Mouse (Mus musculus) granulocyte monocyte progenitor cell, adult 5-6 weeks (primary cell): Measurements from ENCODE around the gene Tmem242. TPM values are rescaled to one million over a fixed set of nuclear protein-coding genes. Genes with fewer than 3 reads are reported as not detected.

Experiments used
- ATAC-seq: replicated peaks from 2 replicates; pipeline ENCODE4 v1.8.0; 2016; ENCODE audit warnings: mild to moderate bottlenecking, moderate TSS enrichment, inconsistent platforms; ENCODE audit not compliant: poor library complexity, severe bottlenecking
- total RNA-seq, 2 experiments: library from RNA; stranded (forward) in 1 of 2; stranded (reverse) in 1 of 2; fragments of 200-712, 200-1000 nt in 1 of 2; fragments of >200 nt in 1 of 2; fragmentation: Nextera tagmentation in 1 of 2; gene quantifications; 2 replicates each; pipeline ENCODE4 v1.2.3; 2014 to 2017

Gene Tmem242
- total RNA-seq, 2 experiments from 2014 or later, result 48.4 to 66.6 TPM

DNA sequence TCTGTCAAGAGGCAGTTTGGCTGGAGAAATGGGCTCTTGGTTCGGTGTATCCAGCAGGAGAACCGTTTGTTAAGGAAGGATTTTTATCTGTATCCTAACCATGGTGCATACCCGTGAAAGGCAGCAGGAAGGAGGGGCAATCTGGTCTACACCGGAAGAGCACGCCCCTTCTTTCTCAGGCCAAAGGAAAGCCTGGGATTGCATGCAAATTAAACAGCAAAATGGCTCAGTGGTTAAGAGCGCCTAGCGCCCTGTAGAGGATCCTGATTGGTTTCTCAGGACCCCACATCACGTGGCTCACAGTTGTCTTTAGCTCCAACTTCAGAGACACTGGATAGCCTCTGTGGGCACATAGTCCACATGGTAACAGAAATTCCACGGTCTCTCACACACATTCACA lies 21.0 kb downstream of the Tmem242 start:
- ATAC-seq, result no peak

DNA sequence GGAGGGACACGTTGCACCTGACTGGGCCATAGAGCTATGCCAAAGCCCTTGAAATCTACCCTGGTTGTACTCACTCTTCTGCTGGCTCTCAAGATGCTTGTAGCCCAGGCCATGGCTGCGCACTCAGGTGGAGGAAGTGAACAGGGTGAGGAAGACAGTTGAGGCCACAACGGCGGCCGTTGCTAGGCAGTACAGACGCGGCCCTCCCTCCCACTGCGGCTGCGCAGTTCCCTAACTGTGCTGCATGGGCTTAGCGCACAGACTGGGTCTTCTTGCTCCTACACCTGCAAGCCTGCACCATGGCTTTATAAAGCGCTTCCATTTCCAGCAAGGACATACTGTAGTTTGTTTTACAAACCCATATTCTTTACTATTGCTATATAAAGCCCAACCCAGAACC lies 21.5 kb downstream of the Tmem242 start, which contains the start of gene Ldhal6b:
Gene Ldhal6b (minus strand): TSS at position 223 of the 400 bp plus-strand sequence.
- no peak for ATAC-seq

GRCm38 (mm10) chr17:5416518-5416917 lies 23.5 kb downstream of the Tmem242 start:
- no peak for ATAC-seq

- no peak for ATAC-seq
These were observed 26.0 kb downstream of the Tmem242 start for GRCm38 (mm10) chr17:5414041-5414440.

GRCm38 (mm10) chr17:5413350-5413749 lies 26.7 kb downstream of the Tmem242 start:
- ATAC-seq, result no peak

GRCm38 (mm10) chr17:5412740-5413139 lies 27.3 kb downstream of the Tmem242 start:
- ATAC-seq, result no peak

- no peak for ATAC-seq
These were observed 27.8 kb downstream of the Tmem242 start for GRCm38 (mm10) chr17:5412301-5412700.

DNA sequence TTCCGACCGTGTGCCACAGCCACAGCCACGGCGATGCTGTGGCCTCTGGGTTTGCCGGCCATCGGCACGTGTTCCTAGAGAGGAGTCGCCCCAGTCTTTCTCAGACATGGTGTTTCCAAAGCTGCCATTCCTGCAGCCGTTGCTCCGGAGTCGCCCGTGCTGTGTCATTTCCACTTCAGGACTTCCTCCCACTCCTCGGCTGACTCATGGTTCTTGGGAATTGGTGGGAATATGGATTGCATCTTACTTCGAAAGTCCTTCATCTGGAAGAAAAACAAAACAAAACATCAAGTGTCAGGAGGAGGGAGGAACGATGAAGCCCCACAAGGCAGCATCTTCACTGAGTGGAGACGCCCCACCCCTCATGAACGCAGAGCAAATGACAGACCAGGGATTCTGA lies 28.9 kb downstream of the Tmem242 start:
- no peak for ATAC-seq

GRCm38 (mm10) chr17:5410336-5410735 lies 29.7 kb downstream of the Tmem242 start:
- no peak for ATAC-seq

GRCm38 (mm10) chr17:5407030-5407429 lies 33.0 kb downstream of the Tmem242 start:
- no peak for ATAC-seq

DNA sequence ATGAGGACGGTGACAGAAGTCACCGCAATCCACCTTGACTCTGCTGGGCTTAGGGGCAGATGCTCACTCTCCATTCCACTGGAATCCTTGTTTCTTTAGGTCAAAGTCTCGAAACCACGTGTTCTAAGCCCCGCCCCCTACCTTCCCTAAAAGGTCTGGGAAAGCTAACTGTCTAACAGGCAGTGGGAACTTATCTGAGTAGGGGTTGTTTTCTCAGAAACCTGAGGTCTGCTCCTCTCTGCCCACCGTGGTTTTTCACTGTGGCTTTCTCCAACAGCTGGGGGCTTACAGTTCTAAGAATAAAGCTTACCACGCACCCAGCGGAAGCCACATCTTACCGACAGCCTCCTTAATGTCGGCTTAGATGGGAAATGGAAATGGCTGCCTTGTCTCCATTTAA lies 33.5 kb downstream of the Tmem242 start:
- no peak for ATAC-seq

GRCm38 (mm10) chr17:5403885-5404284 lies 36.2 kb downstream of the Tmem242 start:
- ATAC-seq, result no peak

DNA sequence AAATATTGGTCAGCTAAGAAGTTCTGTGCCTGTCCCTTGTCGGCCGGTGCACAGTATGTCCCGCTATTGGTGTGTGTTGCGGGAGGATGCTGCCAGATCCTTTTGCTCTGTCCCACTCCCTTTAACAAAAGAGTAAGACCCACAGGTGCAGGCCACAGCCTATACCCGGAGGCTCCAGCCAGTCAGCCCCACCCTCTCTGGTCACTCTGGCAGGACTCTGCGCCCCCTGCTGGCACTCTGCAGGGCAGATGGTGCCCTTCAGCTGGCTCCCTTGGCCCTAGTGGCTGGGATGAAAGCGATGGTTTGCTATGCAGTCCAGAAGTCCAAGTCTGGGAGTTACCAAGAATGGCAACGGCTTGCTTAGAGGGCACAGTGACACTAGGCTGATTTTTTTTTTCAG lies 37.4 kb downstream of the Tmem242 start:
- ATAC-seq, result peak; percentile 85

DNA sequence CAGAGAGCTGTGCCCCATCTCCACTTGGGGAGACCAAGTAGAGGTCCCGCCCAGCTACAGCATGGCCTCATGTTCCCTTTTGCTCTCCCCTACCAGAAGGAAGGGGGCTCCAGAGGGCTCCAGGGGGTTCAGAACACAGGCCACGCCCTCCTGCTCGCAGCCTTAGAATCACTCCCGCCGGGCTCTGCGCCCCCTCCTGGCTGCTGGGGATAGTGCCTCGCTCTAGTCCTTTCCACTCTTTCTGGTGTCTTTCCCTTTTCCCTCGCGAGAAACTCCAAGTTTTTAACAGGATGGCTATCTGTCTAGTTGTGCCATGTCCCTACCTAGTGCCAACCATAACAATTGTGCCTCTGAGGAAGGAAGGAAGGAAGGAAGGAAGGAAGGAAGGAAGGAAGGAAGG lies 38.0 kb downstream of the Tmem242 start:
- peak; percentile 75 for ATAC-seq

- no peak for ATAC-seq
These were observed 38.8 kb downstream of the Tmem242 start for GRCm38 (mm10) chr17:5401288-5401687.

DNA sequence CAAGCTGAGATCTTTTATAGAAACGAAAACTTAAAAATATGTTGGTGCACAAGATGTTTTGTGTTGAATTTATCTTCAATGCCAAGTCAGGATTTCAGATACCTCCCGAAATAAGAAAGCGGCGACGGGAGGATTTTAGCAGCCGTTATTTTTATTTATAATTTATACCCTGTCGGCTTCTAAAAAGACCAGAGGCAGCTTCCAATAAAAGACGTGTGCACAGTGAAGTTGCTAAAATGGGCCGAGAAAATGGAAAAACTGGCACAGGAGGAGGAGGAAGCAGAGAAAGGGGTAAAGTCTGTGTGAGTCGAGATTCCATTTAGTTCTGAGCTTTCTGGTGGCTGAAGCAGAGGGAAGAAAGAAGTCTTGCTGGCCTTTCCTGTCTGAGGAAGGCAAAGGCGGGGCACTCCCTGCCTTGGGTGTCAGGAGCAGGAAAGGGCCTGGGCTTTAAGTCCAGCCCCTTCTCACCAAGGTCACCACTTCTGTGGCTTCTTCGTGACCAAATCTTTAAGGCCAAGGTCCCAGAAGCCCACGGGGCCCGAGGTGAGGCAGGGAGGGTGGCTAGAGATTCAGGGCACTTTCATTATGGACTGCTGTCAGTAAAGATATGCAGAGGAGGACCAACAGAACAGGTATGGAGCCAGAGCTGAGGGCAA lies 39.5 kb downstream of the Tmem242 start:
- no peak for ATAC-seq

GRCm38 (mm10) chr17:5397148-5398007 lies 42.7 kb downstream of the Tmem242 start:
- ATAC-seq, result peak; percentile 84

DNA sequence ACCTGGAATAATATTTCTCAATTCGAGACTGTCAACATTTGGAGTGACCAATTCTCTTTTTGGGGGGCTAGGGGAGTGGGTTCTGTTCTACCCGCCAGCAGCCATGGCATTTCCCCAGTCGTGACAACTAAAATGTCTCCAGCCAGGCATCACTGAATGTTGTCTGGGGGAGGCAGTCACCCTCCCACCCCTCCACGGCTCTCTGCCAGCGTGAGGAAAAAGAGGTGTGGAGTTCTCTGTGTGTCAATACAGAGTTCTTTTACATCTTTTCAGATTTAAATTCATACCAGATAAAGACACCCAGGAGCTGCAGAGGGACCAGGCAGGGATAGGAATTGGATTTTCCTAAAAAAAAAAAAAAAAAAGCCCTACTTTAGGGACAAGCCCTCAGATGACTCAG lies 43.8 kb downstream of the Tmem242 start:
- ATAC-seq, result no peak

- no peak for ATAC-seq
These were observed 44.4 kb downstream of the Tmem242 start for GRCm38 (mm10) chr17:5395454-5396205.

DNA sequence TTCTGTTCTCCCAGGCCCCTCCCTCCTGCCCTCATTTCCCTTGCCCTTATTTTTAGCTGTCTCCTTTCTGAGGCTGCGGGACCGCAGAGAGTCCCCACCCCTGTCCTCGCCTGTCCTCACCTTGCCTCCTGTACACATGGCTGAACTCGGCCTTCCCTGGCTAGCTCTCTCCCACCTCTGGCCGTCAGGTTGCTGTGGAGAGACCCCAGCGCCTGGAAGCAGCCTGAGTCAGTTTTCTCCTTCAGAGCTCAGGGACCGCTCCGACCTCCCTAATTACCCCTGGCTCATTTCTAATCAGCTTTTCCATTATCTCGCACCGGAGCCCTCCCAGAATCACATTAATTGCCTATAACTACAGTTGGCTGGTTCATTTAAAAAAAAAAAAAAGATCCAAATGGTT lies 49.4 kb downstream of the Tmem242 start:
- ATAC-seq, result no peak

GRCm38 (mm10) chr17:5388351-5388750 lies 51.7 kb downstream of the Tmem242 start:
- ATAC-seq, result no peak
